Mouse (Mus musculus) C2C12 (cell line): ENCODE measurements around the gene Ttyh2. TPM values are rescaled to one million over a fixed set of nuclear protein-coding genes. Genes with fewer than 3 reads are reported as not detected.
A peak's percentile ranks its signal among the peaks of the same experiment; 100 is the strongest.

Experiments
- H3K27me3 ChIP-seq: one replicate; pipeline ENCODE4 v1.6.1; 2011; ENCODE audit not compliant: control insufficient read depth, insufficient read depth, insufficient read length
- H3K36me3 ChIP-seq: one replicate; pipeline ENCODE4 v1.6.1; 2011; ENCODE audit not compliant: control insufficient read depth, insufficient read depth
- H3K4me3 ChIP-seq: one replicate; pipeline ENCODE4 v1.5.1; 2011; ENCODE audit warnings: mild to moderate bottlenecking, control low read depth; ENCODE audit not compliant: poor library complexity, insufficient read depth, severe bottlenecking
- H3K79me2 ChIP-seq: one replicate; pipeline ENCODE4 v1.6.1; 2011; ENCODE audit not compliant: control insufficient read depth, insufficient read depth
- H3K79me3 ChIP-seq: one replicate; pipeline ENCODE4 v1.6.1; 2011; ENCODE audit warnings: low read depth, control low read depth
- H3ac ChIP-seq: one replicate; pipeline ENCODE3; 2011; ENCODE audit warnings: low read depth; ENCODE audit not compliant: control insufficient read depth, insufficient read length
- CEBPB ChIP-seq: IDR thresholded peaks from one replicate; pipeline ENCODE4 v1.6.1; 2011; ENCODE audit warnings: low read depth, mild to moderate bottlenecking, control low read depth, moderate library complexity
- CTCF ChIP-seq: IDR thresholded peaks from one replicate; pipeline ENCODE4 v1.5.1; 2011; ENCODE audit not compliant: control insufficient read depth, insufficient read depth, insufficient read length
- FOSL1 ChIP-seq: IDR thresholded peaks from one replicate; pipeline ENCODE4 v1.8.0; 2011; ENCODE audit warnings: mild to moderate bottlenecking, low read length; ENCODE audit not compliant: poor library complexity, insufficient read depth, severe bottlenecking
- MAX ChIP-seq: IDR thresholded peaks from one replicate; pipeline ENCODE4 v1.6.1; 2011; ENCODE audit warnings: mild to moderate bottlenecking, control low read depth
- MYOD1 ChIP-seq: IDR thresholded peaks from one replicate; pipeline ENCODE4 v1.6.1; 2011; ENCODE audit warnings: low read depth; ENCODE audit not compliant: control insufficient read depth, insufficient read length
- MYOG ChIP-seq: IDR thresholded peaks from one replicate; pipeline ENCODE4 v1.6.1; 2011; ENCODE audit not compliant: control insufficient read depth, insufficient read length; ENCODE audit errors: extremely low read depth
- USF1 ChIP-seq: IDR thresholded peaks from one replicate; pipeline ENCODE4 v1.6.1; 2011; ENCODE audit warnings: low read depth, mild to moderate bottlenecking, control low read depth, moderate library complexity
- polyA plus RNA-seq: library from polyadenylated mRNA; unstranded; fragments of >200 nt; fragmentation: generic; extraction: Trizol; gene quantifications from one replicate; pipeline ENCODE4 v1.2.1, GENCODE M21; 2012; ENCODE audit warnings: missing spikeins

The Ttyh2 gene
- polyA plus RNA-seq, 1 experiment, result 20.1 TPM

DNA sequence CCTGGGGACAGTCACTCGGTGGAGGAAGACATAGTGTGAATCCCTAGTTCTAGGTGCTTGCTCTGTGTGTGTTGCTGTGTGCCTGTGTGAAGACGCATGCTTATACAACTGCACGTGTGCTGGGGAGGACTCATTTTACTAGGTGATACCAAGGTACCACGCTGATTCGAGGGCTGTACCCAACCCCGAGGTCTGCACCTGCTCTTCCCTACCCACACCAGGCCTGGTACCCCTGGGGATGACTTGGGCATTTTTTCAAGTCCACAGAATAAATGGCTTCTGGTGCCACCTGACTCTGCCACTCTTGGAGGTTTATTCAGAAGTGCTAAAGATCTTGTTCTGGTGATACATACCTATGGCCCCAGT, 27.7 kb downstream of the Ttyh2 start:
- no peak overlapping the region for H3ac ChIP-seq
- H3K79me2 ChIP-seq, result no peaks in the 10 kb centered on the region
- no peaks in the 10 kb centered on the region for H3K27me3 ChIP-seq
- TF ChIP-seq MYOD1 (peak; percentile 16), USF1 (no peak)
- H3K36me3 ChIP-seq, result peaks cover 61% of the 10 kb centered on the region
- no peaks in the 10 kb centered on the region for H3K79me3 ChIP-seq
- no peak overlapping the region for H3K4me3 ChIP-seq

DNA sequence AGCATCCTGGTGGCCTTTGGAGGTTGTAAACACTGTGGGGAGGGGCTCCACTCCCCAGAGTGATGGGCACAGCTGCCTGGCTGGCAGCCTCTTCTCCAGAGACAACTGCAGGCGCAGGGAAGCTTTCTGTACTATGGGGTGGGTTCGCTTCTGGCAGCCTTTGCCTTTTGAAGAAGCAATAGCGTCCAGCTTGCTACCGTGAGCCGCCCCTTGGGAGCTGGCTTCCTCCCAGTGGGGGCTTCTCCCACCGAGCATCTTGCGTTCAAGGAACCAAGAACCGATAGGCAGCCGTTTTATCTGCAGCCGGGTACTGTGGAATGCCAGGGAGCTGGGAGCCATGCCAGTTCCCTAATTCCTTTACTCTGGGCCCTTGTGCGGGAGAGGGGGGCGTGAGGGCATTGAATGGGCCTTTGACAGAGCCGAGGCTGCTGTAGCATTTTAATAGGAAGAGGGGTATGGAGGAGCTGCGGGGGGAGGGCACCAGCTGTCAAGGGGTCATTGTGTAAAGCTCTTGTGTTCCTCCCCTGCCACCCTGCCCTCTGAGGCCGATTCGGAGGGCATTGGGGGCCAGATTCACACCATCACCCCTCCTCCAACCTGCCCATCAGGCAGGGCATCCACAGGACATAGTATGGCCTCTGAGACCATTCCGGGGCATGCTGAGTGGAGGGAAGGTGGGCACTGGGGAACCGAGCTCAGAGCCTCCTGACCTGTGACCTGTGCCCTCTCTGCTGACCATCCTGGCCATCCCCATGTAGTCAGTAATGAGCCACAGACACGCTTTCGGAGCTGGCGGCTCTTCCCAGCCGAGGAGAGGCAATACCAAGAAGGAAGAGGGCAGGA, 29.1 kb downstream of the Ttyh2 start:
- Histone ChIP-seq H3K4me3 (no peak overlapping the region), H3K27me3 (no peaks in the 10 kb centered on the region), H3ac (no peak overlapping the region), H3K36me3 (peaks cover 60% of the 10 kb centered on the region), H3K79me3 (no peaks in the 10 kb centered on the region), H3K79me2 (no peaks in the 10 kb centered on the region)
- TF ChIP-seq MYOD1 (peak; percentile 86), MAX (no peak), FOSL1 (no peak), USF1 (no peak)

DNA sequence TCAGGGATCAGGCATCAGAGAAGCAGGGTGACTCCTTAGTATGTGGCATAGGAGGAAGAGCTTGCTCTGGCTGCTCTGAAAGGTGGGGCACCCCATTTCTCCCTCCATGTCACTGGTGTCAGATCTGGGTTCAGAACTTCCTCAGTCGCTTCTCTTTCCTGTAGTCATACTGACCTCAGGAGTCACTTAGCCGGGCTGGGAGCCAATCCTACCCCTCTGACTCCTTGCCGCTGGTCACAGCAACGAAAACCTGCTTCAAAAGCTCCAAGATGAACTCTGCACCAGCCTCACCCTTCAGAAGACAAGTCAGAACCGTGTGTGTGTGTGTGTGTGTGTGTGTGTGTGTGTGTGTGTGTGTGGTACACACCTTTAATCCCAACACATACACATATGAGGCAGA, 31.1 kb downstream of the Ttyh2 start:
- Histone ChIP-seq H3K79me2 (no peaks in the 10 kb centered on the region), H3K36me3 (peaks cover 59% of the 10 kb centered on the region)
- TF ChIP-seq CTCF (no peak), CEBPB (no peak), MAX (no peak), FOSL1 (no peak), MYOD1 (no peak), MYOG (no peak), USF1 (no peak)

DNA sequence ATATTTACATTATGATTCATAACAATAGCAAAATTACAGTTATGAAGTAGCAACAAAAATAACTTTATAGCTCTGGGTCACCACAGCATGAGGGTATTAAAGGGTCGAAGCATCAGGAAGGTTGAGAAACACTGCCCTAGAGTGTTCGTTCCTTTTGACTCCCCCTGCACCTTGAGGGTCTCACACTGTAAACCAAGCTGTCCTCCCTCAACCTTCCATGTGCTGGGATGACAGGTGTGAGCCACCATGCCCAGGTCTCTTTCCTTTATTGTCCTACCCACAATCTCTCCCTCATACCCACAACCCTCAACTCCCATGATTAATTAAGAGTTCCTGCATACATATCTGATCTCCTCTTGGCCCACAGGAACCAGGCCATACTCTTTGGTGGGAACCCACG, 36.2 kb downstream of the Ttyh2 start:
- Histone ChIP-seq H3K36me3 (peaks cover 66% of the 10 kb centered on the region), H3K27me3 (no peaks in the 10 kb centered on the region), H3K79me3 (no peaks in the 10 kb centered on the region), H3ac (no peak overlapping the region), H3K79me2 (no peaks in the 10 kb centered on the region), H3K4me3 (no peak overlapping the region)
- TF ChIP-seq CTCF, result no peak
- TF ChIP-seq USF1, result no peak
- TF ChIP-seq MAX, result no peak
- no peak for TF ChIP-seq MYOD1

More for the DNA sequence above, 31.1 kb downstream of the Ttyh2 start:
- Histone ChIP-seq H3K4me3 (no peak overlapping the region), H3ac (no peak overlapping the region), H3K79me3 (no peaks in the 10 kb centered on the region), H3K27me3 (no peaks in the 10 kb centered on the region)

DNA sequence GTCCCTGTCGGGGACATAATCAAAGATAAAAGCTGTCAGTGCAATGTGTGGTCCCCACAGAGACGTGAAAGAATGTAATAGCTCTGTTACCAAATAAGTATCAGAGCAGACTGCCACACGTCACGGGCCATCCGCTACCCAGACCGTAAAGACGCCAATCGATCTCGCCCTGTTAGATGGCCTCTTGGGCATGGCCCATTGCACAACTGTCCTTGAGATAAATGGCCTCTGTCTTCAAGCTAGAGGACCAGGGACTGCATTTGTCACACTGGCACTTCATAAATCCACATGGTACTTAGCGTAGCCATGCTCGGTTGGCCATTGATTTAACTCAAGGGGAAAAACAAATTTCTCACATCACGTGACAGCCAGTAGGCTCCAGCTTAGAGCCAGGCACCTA, 36.6 kb downstream of the Ttyh2 start:
- Histone ChIP-seq H3ac (no peak overlapping the region), H3K27me3 (no peaks in the 10 kb centered on the region), H3K36me3 (peaks cover 71% of the 10 kb centered on the region), H3K79me2 (no peaks in the 10 kb centered on the region), H3K79me3 (no peaks in the 10 kb centered on the region), H3K4me3 (no peak overlapping the region)
- TF ChIP-seq USF1 (no peak), CEBPB (no peak), MAX (no peak), FOSL1 (no peak), CTCF (no peak), MYOD1 (no peak), MYOG (no peak)

DNA sequence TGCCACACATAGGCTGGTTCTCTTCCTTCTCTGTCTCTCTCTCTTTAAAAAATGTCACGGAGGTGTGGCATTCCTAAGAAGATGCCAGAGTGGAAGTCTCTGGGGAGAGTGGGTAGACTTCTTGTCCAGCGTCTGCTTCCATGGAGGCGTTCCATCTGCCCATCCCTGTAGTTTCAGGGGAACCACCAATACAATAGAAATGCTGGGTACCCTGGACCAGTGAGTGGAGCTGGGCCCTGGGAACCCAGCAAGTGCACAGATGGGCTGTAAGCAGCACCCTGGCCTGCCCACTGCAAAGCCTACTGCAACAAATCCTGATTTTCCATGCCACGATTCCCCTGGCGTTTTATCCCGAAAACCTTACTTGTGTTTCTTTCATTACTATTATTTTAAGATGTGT, 39.3 kb downstream of the Ttyh2 start:
- H3K79me3 ChIP-seq, result no peaks in the 10 kb centered on the region

More for the DNA sequence above, 39.3 kb downstream of the Ttyh2 start:
- Histone ChIP-seq H3K27me3 (no peaks in the 10 kb centered on the region), H3K36me3 (peaks cover 54% of the 10 kb centered on the region), H3K79me2 (no peaks in the 10 kb centered on the region), H3K4me3 (no peak overlapping the region), H3ac (no peak overlapping the region)
- TF ChIP-seq MAX (no peak), CEBPB (no peak), CTCF (no peak), MYOG (no peak), MYOD1 (no peak), FOSL1 (no peak), USF1 (no peak)
